Mouse (Mus musculus) G1E (cell line): Measurements from ENCODE around the gene Tet3.

ENCODE experiments used
- CTCF ChIP-seq: IDR thresholded peaks from 2 replicates; pipeline ENCODE4 v1.5.1; 2012; ENCODE audit warnings: low read depth, low read length, inconsistent platforms, mixed read lengths
- GATA1 ChIP-seq: IDR thresholded peaks from 2 replicates; pipeline ENCODE4 v1.6.1; 2012; ENCODE audit warnings: borderline replicate concordance, low read length, inconsistent platforms, mixed read lengths
- TAL1 ChIP-seq: conservative IDR thresholded peaks from 2 replicates; pipeline ENCODE4 v1.6.1; 2012; ENCODE audit warnings: low read depth, low read length, inconsistent platforms, mixed read lengths

DNA sequence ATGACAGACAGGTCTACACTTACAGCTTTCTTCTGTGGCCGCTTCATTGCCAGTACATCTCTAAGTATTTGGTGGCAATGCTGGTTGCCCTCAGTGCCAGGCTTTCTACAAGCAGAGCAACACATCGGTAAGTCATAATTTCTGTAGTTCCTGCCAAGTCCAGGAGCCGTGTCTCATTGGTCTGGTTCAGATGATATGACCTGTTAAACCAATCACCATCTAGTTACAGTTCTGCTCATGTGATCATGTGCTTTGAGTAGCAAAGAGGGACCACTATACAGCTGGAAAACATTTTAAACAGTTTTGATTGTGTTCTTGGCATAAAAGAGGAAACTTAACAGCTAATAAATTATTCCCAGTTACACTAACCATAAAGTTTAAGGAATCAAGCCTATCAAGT is 111.0 kb downstream of the Tet3 start:
- TF ChIP-seq TAL1 (no peak), CTCF (no peak), GATA1 (no peak)
